Mouse (Mus musculus): ENCODE data around the gene Dand5. TPM values are rescaled to one million over a fixed set of nuclear protein-coding genes. Genes with fewer than 3 reads are reported as not detected.

Gene Dand5
- polyA plus RNA-seq, 1 experiment from 2014 or later = 6.3 TPM

DNA sequence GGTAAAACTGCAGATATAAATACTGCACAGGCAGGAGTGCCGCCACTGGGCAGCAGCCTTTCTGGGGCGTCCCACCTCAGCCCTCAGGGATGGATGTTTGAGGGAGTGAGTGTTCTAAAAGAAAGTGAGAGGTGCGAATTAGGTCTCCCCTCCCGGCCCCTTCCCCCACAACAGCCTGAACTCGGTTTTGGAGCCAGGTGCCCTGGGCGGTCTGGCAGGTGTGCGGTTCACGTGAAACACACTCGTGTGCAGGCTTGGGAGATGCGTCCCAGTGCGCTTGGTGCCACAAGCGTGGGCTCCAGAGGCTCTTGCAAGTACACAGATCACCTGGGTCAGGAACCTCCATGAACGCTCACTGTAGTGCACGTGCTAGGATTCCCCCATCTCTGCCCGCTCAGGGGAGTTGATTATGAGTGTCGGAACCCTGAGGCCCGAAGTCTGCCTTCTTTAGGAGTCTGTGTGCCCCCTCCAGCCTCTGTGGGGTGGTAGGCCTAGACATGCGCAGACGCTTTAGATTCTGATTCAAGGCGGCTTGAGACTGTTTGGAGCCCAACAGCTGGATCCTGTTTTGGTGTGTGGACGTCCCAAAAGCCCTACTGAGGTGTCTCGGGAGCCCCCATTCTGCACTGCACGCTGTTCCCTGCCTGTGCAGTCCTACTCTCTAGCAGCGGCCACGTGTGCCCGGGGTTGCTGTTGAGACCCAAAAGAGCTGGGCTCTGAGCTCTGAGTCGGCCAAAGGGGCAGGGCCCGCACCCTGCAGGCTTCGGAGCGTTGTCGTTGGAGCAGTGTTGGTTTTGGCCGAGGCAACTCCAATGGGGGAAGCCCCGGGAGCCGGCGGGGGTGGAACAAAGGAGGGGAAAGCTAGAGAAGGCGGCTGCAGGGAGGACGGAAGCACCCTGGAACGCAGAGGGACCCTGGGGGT, 36.6 kb downstream of the Dand5 start:
- Histone ChIP-seq H3K36me3 (peaks cover 4% of the 10 kb centered on the region; the same call in 1 of the 2 replicates), H3K9ac (peak overlapping the region; percentile 54), H3K27ac (no peak overlapping the region), H3K4me3 (peak overlapping the region; percentile 34), H3K4me2 (replicated peaks) (peak overlapping the region; percentile 60), H3K27me3 (peaks cover 96% of the 10 kb centered on the region), H3K4me1 (peaks cover 100% of the 10 kb centered on the region), H3K9me3 (no peaks in the 10 kb centered on the region)
- 10% methylated on average over 38 of the region's 38 CpGs for whole genome bisulfite sequencing
- ATAC-seq (ENCODE audit: low FRiP score, low read depth) = 0 out of 2 replicates have a peak, but pooled peaks have one; percentile 26

DNA sequence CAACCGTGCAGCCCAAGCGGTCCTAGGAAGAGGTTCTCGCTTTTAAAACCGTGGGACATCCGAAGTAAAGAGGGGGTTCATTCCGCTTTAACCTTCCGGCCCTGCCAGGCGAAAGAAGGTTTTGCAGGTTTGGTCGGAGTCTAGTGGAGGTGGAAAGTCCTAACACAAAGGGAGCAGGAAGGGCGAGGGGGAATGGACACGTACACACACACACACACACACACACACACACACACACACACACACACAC, 37.2 kb downstream of the Dand5 start:
- ATAC-seq (ENCODE audit: low FRiP score, low read depth) = no peak
- 11% methylated on average over 11 of the region's 11 CpGs for WGBS
- Histone ChIP-seq H3K27me3 (peaks cover 96% of the 10 kb centered on the region), H3K4me1 (peaks cover 100% of the 10 kb centered on the region), H3K9ac (peak overlapping the region; percentile 63; the same call in 1 of the 2 replicates), H3K27ac (no peak overlapping the region), H3K4me3 (peak overlapping the region; percentile 34), H3K9me3 (no peaks in the 10 kb centered on the region), H3K36me3 (peaks cover 4% of the 10 kb centered on the region; the same call in 1 of the 2 replicates), H3K4me2 (replicated peaks) (peak overlapping the region; percentile 60)

DNA sequence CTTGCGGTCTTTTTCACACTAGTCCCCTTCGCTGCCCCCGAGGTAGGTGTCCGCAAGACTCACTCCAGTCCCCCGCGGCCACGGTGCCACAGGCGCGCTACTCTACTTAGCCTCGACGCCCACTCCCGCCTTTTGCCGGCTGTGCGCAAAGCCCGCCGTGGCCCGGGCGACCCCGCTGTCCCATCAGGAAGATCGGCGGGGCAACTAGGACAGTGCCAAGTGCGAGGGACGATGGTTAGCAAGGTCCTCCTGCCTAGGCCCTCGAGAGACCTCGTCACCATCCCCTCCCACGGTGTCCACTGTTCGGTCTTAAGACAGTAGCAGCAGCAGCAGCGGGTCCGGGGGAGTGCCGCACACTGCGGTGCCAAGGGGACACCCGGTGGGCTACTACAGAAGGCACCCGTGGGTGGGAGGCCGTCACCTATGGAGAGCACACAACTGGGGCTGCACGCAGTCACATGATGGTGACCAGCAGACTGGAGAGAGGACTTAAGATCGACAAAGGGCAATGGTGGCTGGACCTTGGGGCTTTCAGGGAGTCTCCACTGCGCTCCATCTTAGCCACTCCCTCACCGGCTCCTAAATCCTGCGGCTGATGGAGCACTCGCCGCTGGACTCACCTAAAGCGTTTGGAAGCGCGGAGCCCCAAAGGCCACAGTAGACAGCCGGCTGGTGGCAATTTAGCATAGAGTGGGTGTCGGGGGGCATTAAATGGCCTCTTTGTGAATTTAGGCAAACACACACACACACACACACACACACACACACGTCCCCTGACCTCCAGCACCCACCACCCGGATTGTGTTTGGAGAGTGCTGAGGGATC, 37.7 kb downstream of the Dand5 start:
- Histone ChIP-seq H3K9ac (peak overlapping the region; percentile 63), H3K9me3 (no peaks in the 10 kb centered on the region), H3K4me3 (peak overlapping the region; percentile 34), H3K27ac (no peak overlapping the region), H3K36me3 (peaks cover 4% of the 10 kb centered on the region; the same call in 1 of the 2 replicates), H3K27me3 (peaks cover 96% of the 10 kb centered on the region), H3K4me2 (replicated peaks) (peak overlapping the region; percentile 60), H3K4me1 (peaks cover 100% of the 10 kb centered on the region)
- 7% methylated on average over 48 of the region's 48 CpGs for WGBS
- ATAC-seq (ENCODE audit: low FRiP score, low read depth) = no peak

DNA sequence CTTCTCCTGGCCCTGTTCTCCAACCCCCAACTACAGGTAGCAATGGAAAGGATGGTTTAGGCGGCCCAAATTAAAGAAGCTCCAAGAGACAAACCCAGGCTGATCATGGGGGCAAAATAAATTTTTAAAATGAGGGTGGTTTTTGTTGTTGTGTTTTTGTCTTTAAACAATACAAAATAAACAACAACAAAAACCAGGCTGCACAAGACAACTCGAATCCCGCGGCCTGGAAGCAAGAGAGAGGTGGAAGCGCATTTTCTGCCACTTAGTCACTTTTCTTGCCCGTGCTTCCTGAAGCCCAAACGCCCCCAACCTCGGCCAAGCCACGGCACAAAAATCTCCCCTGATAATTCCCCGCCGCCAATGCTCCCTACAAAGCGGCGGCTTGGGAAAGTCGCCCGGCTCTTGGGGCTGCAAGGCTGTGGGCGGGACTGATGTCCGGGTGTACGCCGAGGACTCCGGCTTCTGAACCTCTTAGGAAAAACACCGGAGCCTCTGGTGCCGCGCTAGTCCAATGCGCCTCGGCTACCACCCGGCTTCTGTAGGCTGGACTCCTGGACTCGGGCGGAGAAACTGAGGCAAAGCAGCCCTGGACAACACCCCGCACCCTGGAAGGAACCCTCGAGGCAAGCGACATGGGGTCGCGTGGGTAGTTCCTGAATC, 38.6 kb downstream of the Dand5 start:
- H3K9me3 ChIP-seq = no peaks in the 10 kb centered on the region
- H3K27ac ChIP-seq = no peak overlapping the region; the same call in 1 of the 2 replicates
- peaks cover 100% of the 10 kb centered on the region for H3K4me1 ChIP-seq
- 5% methylated on average over 33 of the region's 33 CpGs for WGBS
- H3K4me2 ChIP-seq (replicated peaks) = peak overlapping the region; percentile 60
- H3K36me3 ChIP-seq = peaks cover 4% of the 10 kb centered on the region; the same call in 1 of the 2 replicates
- H3K9ac ChIP-seq = peak overlapping the region; percentile 63
- no peak for ATAC-seq (ENCODE audit: low FRiP score, low read depth)
- H3K4me3 ChIP-seq = peak overlapping the region; percentile 34
- peaks cover 96% of the 10 kb centered on the region for H3K27me3 ChIP-seq

DNA sequence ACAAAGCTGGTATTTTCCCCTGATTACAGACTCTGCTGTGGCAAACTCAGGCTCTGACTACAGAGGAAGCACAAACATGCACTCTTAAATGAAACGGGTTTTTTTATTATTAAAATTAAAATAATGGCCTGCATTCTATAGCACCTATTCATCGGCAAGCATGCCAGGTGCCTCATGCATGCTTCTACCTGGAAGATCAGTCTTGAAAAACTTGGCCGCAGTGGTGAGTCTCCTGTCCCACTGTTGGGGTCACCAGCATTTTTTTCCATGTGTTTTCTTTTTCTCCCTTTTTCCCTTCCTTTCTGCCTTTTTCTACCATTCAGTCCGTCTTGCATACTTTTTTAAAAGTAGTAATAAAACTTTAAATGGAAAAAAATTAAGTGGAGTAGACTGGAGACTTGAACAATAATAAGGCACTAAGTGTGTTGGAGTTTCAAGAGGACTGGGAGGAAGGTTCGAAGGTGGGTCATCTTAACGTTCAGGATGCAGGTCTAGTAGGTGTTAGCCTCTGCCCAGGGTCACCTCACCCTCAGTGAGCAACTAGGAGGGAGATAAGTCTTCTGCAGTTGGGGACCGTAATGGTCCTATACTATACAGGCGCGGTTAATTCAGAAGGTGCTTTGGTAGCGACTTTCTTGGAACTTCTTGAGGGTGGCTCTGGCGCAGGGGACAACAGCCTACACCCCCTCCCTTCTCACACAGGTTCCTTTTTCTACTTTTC, 39.3 kb downstream of the Dand5 start:
- Histone ChIP-seq H3K9me3 (no peaks in the 10 kb centered on the region), H3K36me3 (peaks cover 4% of the 10 kb centered on the region; the same call in 1 of the 2 replicates), H3K4me1 (peaks cover 100% of the 10 kb centered on the region), H3K4me2 (replicated peaks) (peak overlapping the region; percentile 60), H3K9ac (peak overlapping the region; percentile 63; the same call in 1 of the 2 replicates), H3K27ac (no peak overlapping the region), H3K4me3 (0 out of 2 replicates have a peak overlapping the region, but pooled peaks have one; percentile 2), H3K27me3 (peaks cover 96% of the 10 kb centered on the region)
- WGBS = 23% methylated on average over 11 of the region's 11 CpGs
- ATAC-seq (ENCODE audit: low FRiP score, low read depth) = no peak

DNA sequence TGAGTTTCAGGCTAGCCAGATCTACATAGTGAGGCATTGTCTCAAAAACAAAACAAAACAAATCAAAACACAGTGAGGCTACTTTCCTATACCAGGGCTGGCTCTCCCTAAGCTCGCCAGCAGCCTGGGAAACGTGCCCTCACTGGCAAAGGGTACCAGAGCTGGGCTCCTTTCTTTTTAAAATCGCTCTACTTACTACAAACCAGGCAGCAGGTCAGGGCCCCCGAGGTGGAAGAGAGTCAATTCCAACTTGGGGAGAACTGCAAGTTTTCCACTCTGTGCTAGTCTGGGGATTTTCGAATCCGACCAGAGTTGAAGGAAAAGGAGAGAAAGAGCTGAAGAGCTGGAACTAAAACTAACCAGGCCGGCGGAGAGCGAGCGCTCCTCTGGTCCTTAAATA, 39.9 kb downstream of the Dand5 start:
- no peak overlapping the region for H3K9ac ChIP-seq
- peak overlapping the region; percentile 29; the same call in 1 of the 2 replicates for H3K27ac ChIP-seq
- peaks cover 96% of the 10 kb centered on the region for H3K27me3 ChIP-seq
- H3K4me1 ChIP-seq = peaks cover 100% of the 10 kb centered on the region
- H3K4me2 ChIP-seq (replicated peaks) = peak overlapping the region; percentile 60; the same call in 1 of the 2 replicates
- 36% methylated on average over 10 of the region's 10 CpGs for WGBS
- no peak for ATAC-seq (ENCODE audit: low FRiP score, low read depth)
- H3K4me3 ChIP-seq = no peak overlapping the region
- H3K9me3 ChIP-seq = no peaks in the 10 kb centered on the region
- H3K36me3 ChIP-seq = peaks cover under 1% of the 10 kb centered on the region; the same call in 1 of the 2 replicates

DNA sequence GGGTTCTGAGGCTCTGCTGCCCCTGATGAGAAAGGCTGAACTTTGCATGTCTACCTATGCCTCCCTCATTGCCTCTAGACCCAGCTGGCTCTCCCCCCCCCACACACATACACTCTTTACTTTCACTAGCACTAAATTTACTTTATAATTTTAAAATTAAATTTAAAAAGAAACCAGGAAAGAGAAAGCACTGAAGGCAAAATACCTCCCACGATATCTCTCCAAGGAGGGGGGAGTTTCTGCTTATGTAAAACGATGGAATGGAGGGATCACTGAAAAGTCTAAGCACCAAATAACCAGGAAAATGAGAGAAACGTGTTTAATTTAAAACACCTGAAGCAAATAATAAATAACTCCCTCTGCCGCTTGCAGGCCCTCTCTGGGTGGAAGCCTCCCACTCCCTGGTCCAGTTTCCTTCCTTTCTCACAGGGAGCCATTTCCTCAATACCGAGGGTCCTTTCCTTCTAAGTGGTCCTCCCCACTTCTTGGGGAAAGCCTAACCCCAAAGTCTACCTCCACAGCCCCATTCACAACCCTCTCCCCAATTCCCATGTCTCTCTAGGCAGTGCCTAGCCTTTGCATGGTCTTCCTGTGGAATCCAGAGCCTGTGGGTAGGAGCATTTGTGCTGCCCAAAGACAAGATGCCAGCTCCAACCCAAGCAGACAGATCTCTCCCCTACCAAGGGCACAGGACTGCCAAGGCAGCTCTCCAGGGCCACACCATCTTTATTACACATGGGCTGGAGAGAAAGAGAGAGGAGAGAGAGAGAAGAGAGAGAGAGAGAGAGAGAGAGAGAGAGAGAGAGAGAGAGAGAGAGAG, 40.7 kb downstream of the Dand5 start:
- WGBS = 18% methylated on average over 5 of the region's 5 CpGs
- no peaks in the 10 kb centered on the region for H3K36me3 ChIP-seq
- peak overlapping the region; percentile 53 for H3K9ac ChIP-seq
- H3K27me3 ChIP-seq = peaks cover 96% of the 10 kb centered on the region
- H3K27ac ChIP-seq = peak overlapping the region; percentile 70; the same call in 1 of the 2 replicates
- ATAC-seq (ENCODE audit: low FRiP score, low read depth) = no peak
- no peak overlapping the region for H3K4me3 ChIP-seq
- peak overlapping the region; percentile 38 for H3K4me2 ChIP-seq (replicated peaks)
- peaks cover 99% of the 10 kb centered on the region for H3K4me1 ChIP-seq
- no peaks in the 10 kb centered on the region for H3K9me3 ChIP-seq

DNA sequence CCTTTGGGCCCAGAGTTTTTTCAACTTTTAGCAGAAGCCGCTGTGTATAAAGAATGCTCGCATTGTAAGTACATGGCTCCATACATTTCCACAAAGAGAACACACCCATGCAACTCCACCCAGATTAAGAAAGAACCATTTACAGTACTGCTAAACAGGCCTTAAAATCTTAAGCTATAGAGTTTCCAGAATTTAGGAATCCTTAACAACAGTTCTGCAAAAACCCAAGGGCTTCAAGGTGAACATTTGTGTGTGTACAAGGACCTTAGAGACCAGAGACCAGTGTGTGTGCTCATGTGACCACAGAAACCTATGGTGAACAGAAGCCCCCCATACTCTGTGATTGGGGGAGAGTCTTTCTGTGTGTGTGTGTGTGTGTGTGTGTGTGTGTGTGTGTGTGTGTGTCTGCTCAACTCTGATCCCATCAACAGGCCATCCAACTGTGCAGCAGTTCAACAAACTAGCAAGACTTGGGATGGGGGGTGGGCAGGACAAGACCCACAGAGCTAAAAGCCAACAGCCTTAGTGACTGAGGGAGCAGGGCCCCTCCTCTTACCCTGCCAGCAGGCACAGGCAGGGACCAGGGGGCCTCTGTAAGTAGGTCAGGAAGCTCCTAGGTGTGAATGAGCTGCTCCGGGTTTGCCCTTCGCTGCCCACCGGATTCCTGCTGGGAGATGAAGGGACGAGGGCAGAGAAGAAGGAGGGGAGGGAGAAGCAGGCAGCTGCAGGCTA, 41.5 kb downstream of the Dand5 start:
- Histone ChIP-seq H3K9ac (peak overlapping the region; percentile 53), H3K4me2 (replicated peaks) (peak overlapping the region; percentile 38), H3K9me3 (no peaks in the 10 kb centered on the region), H3K4me1 (peaks cover 99% of the 10 kb centered on the region), H3K4me3 (no peak overlapping the region), H3K27ac (peak overlapping the region; percentile 70; the same call in 1 of the 2 replicates), H3K27me3 (peaks cover 96% of the 10 kb centered on the region), H3K36me3 (no peaks in the 10 kb centered on the region)
- 18% methylated on average over 6 of the region's 6 CpGs for WGBS
- ATAC-seq (ENCODE audit: low FRiP score, low read depth) = no peak

DNA sequence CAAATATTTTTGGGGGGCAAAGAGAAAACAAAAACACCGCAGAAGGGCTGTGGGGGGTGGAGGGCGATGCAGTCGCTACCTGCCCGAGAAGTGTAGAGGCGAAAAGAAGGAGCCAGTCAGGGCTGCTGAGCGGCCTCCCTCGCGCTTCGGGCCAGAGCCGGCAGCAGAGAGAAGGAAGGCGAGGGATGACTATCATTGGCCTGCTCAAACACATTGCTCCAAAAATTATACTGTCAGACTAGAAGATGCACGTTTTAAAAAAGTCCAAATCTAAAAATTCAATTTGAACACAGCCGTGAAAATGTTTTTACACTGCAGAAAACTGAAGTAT, 42.4 kb downstream of the Dand5 start:
- 10% methylated on average over 13 of the region's 13 CpGs for WGBS
- Histone ChIP-seq H3K9me3 (no peaks in the 10 kb centered on the region), H3K27ac (peak overlapping the region; percentile 28; the same call in 1 of the 2 replicates), H3K36me3 (no peaks in the 10 kb centered on the region), H3K4me3 (peak overlapping the region; percentile 25), H3K4me1 (peaks cover 99% of the 10 kb centered on the region), H3K4me2 (replicated peaks) (peak overlapping the region; percentile 51), H3K9ac (peak overlapping the region; percentile 43; the same call in 1 of the 2 replicates), H3K27me3 (peaks cover 92% of the 10 kb centered on the region)
- no peak for ATAC-seq (ENCODE audit: low FRiP score, low read depth)

All from limb, embryonic 13.5 days (tissue).